Mouse (Mus musculus) kidney, adult 2 months (tissue): ENCODE measurements around the gene Donson. TPM values are rescaled to one million over a fixed set of nuclear protein-coding genes. Genes with fewer than 3 reads are reported as not detected.

Experiments used
- DNase-seq: peaks from one replicate; pipeline ENCODE4 v3.0.0; 2021
- H3K27ac ChIP-seq: fragments of 200-500 bp; 2 replicates; pipeline ENCODE4 v1.5.1; 2012; ENCODE audit warnings: low read depth, low read length, control low read depth, inconsistent platforms; ENCODE audit not compliant: insufficient read depth
- H3K27me3 ChIP-seq: fragments of 200-500 bp; replicated peaks from 2 replicates; pipeline ENCODE4 v1.6.1; 2012; ENCODE audit warnings: mild to moderate bottlenecking, moderate library complexity, low read length, inconsistent platforms; ENCODE audit not compliant: control insufficient read depth, insufficient read depth
- H3K36me3 ChIP-seq: fragments of 200-500 bp; 2 replicates; pipeline ENCODE4 v1.6.1; 2012; ENCODE audit warnings: mild to moderate bottlenecking, moderate library complexity, low read length, inconsistent platforms; ENCODE audit not compliant: control insufficient read depth, insufficient read depth
- H3K4me1 ChIP-seq: fragments of 200-500 bp; 2 replicates; pipeline ENCODE4 v1.6.1; 2011; ENCODE audit warnings: low read length; ENCODE audit not compliant: control insufficient read depth, insufficient read depth
- H3K4me3 ChIP-seq: fragments of 200-500 bp; 2 replicates; pipeline ENCODE4 v1.5.1; 2011; ENCODE audit warnings: mild to moderate bottlenecking, low read depth, low read length, control low read depth; ENCODE audit not compliant: insufficient read depth
- CTCF ChIP-seq: fragments of 200-500 bp; conservative IDR thresholded peaks from 2 replicates; pipeline ENCODE4 v1.5.1; 2011; ENCODE audit warnings: low read depth, mild to moderate bottlenecking, control low read depth, low read length, moderate library complexity, mixed read lengths; ENCODE audit not compliant: insufficient read depth, insufficient read length
- POLR2A ChIP-seq: fragments of 200-500 bp; IDR thresholded peaks from one replicate; pipeline ENCODE4 v1.6.1; 2011; ENCODE audit warnings: low read depth, low read length, control low read depth
- WGBS: fragments of 180-500 bp; shearing (Covaris S2); methylation state at CpG from one replicate; pipeline ENCODE4 v1.1.7; 2018; 5-methylcytosine and 5-hydroxymethylcytosine counted together
- polyA plus RNA-seq: library from polyadenylated mRNA; depleted of rRNA; stranded (reverse); fragments of >200 nt; gene quantifications from 2 replicates; pipeline ENCODE4 v1.2.3, GENCODE M21; 2012

The Donson gene
- polyA plus RNA-seq, 1 experiment: 2.3 TPM

DNA sequence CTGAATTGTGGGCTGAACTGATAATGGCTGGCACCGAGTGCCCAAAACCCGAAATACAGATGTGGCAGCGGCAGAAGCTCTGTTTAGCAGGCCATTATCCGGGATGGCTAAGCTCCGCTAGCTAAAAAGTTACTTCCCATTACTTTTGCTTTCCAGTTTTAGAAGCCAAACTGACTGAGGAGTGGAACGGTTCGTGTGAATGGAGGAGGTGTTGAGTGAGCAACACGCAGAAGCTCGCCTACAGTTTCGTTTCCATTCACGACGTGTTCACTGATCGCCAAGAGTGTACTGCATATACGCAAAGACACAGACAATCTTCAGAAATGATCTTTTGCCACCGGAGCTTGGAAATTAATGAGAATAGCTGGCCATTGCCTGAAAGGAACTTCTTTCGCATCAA is 26.2 kb downstream of the Donson start:
- Histone ChIP-seq H3K4me3 (no peak overlapping the region), H3K27ac (no peak overlapping the region), H3K27me3 (no peaks in the 10 kb centered on the region), H3K4me1 (no peaks in the 10 kb centered on the region), H3K36me3 (peaks cover 37% of the 10 kb centered on the region)
- TF ChIP-seq POLR2A: no peak
- no peak for DNase-seq
- 91% methylated on average over 16 of the region's 16 CpGs for WGBS

DNA sequence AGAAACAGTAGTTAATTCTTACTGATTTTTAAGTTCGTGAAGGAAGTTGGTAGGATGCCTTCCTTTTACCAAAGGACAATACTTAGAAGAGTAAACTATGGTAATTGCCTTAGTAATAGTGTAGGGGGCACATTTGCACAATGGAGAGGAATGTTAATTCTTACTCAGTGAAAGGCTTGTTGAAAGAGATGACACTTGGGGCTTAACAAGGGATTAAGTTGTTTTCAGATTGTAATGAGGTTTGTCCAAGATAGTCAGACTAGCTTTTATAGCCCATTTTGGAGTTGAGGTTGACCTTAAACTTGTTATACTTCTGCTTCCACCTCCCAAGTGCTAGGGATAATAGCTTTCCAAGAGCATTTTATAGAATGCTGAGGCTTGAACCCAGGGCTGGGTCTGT is 27.2 kb downstream of the Donson start:
- no peak for DNase-seq
- H3K36me3 ChIP-seq: peaks cover 39% of the 10 kb centered on the region
- no peaks in the 10 kb centered on the region for H3K27me3 ChIP-seq
- no peak overlapping the region for H3K27ac ChIP-seq
- TF ChIP-seq CTCF (no peak), POLR2A (no peak)
- 62% methylated on average over 1 of the region's 1 CpGs for WGBS
- no peaks in the 10 kb centered on the region for H3K4me1 ChIP-seq
- H3K4me3 ChIP-seq: no peak overlapping the region

DNA sequence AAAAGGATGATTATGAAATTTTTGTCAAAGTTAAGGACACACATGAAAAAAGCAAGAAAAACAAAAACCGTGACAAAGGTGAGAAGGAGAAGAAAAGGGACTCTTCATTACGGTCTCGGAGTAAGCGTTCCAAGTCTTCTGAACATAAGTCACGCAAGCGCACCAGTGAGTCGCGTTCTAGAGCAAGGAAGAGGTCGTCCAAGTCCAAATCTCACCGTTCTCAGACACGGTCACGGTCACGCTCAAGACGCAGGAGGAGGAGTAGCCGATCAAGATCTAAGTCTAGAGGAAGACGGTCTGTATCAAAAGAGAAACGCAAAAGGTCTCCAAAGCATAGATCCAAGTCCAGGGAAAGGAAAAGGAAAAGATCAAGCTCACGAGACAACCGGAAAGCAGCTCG is 28.8 kb downstream of the Donson start:
- Histone ChIP-seq H3K27ac (no peak overlapping the region), H3K4me1 (no peaks in the 10 kb centered on the region), H3K4me3 (no peak overlapping the region), H3K36me3 (peaks cover 32% of the 10 kb centered on the region), H3K27me3 (no peaks in the 10 kb centered on the region)
- no peak for DNase-seq
- WGBS: 97% methylated on average over 20 of the region's 20 CpGs
- TF ChIP-seq CTCF: no peak
- no peak for TF ChIP-seq POLR2A

DNA sequence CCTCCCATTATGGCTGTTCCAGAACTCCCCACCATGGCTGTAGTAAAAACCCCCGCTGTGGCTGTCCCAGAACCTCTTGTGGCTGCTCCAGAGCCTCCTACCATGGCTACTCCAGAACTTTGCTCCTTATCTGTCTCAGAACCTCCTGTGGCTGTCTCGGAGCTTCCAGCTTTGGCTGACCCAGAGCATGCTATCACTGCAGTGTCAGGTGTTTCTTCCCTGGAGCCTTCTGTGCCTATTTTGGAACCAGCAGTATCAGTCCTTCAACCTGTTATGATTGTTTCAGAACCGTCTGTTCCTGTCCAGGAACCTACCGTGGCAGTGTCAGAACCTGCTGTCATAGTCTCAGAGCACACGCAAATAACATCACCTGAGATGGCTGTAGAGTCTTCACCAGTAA is 30.1 kb downstream of the Donson start:
- TF ChIP-seq CTCF (no peak), POLR2A (no peak)

DNA sequence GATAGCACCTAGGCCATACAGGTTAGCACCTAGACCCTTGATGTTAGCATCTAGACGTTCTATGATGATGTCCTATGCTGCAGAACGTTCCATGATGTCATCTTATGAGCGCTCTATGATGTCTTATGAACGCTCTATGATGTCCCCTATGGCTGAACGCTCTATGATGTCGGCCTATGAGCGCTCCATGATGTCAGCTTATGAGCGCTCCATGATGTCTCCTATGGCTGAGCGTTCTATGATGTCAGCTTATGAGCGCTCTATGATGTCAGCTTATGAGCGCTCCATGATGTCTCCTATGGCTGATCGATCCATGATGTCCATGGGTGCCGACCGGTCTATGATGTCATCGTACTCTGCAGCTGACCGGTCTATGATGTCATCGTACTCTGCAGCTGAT is 31.3 kb downstream of the Donson start:
- no peaks in the 10 kb centered on the region for H3K4me1 ChIP-seq
- no peaks in the 10 kb centered on the region for H3K27me3 ChIP-seq
- DNase-seq: no peak
- H3K27ac ChIP-seq: no peak overlapping the region
- 97% methylated on average over 17 of the region's 17 CpGs for WGBS
- peaks cover 26% of the 10 kb centered on the region for H3K36me3 ChIP-seq
- H3K4me3 ChIP-seq: no peak overlapping the region
- TF ChIP-seq POLR2A: no peak
- no peak for TF ChIP-seq CTCF

More for the DNA sequence above, 30.1 kb downstream of the Donson start:
- no peaks in the 10 kb centered on the region for H3K4me1 ChIP-seq
- H3K27me3 ChIP-seq: no peaks in the 10 kb centered on the region
- peaks cover 28% of the 10 kb centered on the region for H3K36me3 ChIP-seq
- WGBS: 90% methylated on average over 5 of the region's 5 CpGs
- H3K4me3 ChIP-seq: no peak overlapping the region
- no peak for DNase-seq
- no peak overlapping the region for H3K27ac ChIP-seq

DNA sequence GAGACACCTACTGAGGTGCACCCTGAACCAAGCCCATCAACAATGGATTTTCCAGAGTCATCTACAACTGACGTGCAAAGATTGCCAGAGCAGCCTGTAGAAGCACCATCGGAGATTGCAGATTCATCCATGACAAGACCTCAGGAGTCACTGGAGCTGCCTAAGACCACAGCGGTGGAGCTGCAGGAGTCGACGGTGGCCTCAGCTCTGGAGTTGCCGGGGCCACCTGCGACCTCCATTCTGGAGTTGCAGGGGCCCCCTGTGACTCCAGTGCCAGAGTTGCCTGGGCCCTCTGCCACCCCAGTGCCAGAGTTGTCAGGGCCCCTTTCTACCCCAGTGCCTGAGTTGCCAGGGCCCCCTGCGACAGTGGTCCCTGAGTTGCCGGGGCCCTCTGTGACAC is 33.3 kb downstream of the Donson start:
- H3K27ac ChIP-seq: no peak overlapping the region
- no peak for DNase-seq
- peaks cover 23% of the 10 kb centered on the region for H3K36me3 ChIP-seq
- TF ChIP-seq CTCF (no peak), POLR2A (no peak)
- H3K4me3 ChIP-seq: no peak overlapping the region
- 97% methylated on average over 9 of the region's 9 CpGs for WGBS
- H3K4me1 ChIP-seq: no peaks in the 10 kb centered on the region
- H3K27me3 ChIP-seq: no peaks in the 10 kb centered on the region

DNA sequence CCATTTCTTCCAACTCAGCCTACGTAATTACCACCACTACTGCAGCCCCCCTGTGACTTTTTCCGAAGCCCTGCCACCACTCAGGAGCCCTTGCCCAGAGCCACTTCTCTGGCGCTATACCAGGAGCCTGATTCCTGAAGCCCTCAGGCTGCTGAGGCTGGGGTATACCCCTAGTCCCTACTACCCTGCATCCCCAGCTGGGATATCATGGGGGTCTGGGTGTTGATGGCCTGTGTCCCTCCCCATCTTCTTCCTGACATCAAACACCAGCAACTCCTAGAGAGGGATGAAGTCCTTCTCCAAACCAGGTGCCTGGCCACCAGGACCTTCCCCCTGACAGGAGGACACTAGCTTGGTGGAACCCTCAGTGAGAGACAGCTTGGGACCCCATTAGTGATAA is 36.4 kb downstream of the Donson start:
- Histone ChIP-seq H3K36me3 (peaks cover 8% of the 10 kb centered on the region; the same call in 1 of the 2 replicates), H3K4me3 (no peak overlapping the region), H3K4me1 (peaks cover 6% of the 10 kb centered on the region; the same call in 1 of the 2 replicates), H3K27me3 (no peaks in the 10 kb centered on the region), H3K27ac (no peak overlapping the region)
- TF ChIP-seq CTCF (no peak), POLR2A (no peak)
- 92% methylated on average over 3 of the region's 3 CpGs for WGBS
- no peak for DNase-seq

DNA sequence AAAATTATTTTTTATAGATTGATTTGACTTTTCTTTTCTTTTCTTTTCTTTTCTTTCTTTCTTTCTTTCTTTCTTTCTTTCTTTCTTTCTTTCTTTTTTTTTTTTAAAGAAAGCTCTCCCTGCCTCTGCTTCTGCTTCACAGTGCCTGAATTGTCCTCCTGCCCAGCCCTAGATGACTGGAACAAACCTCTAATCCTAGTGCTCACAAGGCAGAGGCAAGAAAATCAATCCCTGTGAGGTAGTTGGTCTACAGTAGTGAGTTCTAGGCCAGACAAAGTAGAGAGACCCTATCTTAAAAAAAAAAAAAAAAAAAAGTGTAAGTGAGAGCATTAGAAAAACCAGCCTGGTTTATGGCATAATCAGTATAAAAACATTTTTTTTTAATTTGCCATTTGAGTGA is 38.8 kb downstream of the Donson start:
- Histone ChIP-seq H3K27me3 (no peaks in the 10 kb centered on the region), H3K36me3 (no peaks in the 10 kb centered on the region; the same call in 1 of the 2 replicates), H3K4me1 (peaks cover 6% of the 10 kb centered on the region; the same call in 1 of the 2 replicates), H3K27ac (no peak overlapping the region), H3K4me3 (no peak overlapping the region)
- no peak for TF ChIP-seq POLR2A
- no peak for TF ChIP-seq CTCF
- no peak for DNase-seq
